Mouse (Mus musculus) embryonic facial prominence, embryonic 12.5 days (tissue): ENCODE results near the gene Gadd45b. TPM values are rescaled to one million over a fixed set of nuclear protein-coding genes. Genes with fewer than 3 reads are reported as not detected.

Experiments used
- ATAC-seq: fragments of 200-750 bp; cut with Nextera tagmentation; 2 replicates; pipeline ENCODE4 v1.8.0; 2017; ENCODE audit not compliant: insufficient number of reproducible peaks, insufficient read depth, low FRiP score, low TSS enrichment
- H3K27ac ChIP-seq: fragments of 300-500 bp; sonication (generic); 2 replicates; pipeline ENCODE4 v1.5.1; 2016; ENCODE audit warnings: mild to moderate bottlenecking
- H3K27me3 ChIP-seq: fragments of 300-500 bp; sonication (generic); 2 replicates; pipeline ENCODE4 v1.6.1; 2016; ENCODE audit warnings: mild to moderate bottlenecking, moderate library complexity
- H3K36me3 ChIP-seq: fragments of 300-500 bp; sonication (generic); 2 replicates; pipeline ENCODE4 v1.6.1; 2016; ENCODE audit warnings: mild to moderate bottlenecking
- H3K4me1 ChIP-seq: fragments of 300-500 bp; sonication (generic); 2 replicates; pipeline ENCODE4 v1.6.1; 2016
- H3K4me2 ChIP-seq: fragments of 300-500 bp; sonication (generic); replicated peaks from 2 replicates; pipeline ENCODE4 v1.6.1; 2016; ENCODE audit warnings: mild to moderate bottlenecking, moderate library complexity
- H3K4me3 ChIP-seq: fragments of 300-500 bp; sonication (generic); 2 replicates; pipeline ENCODE4 v1.5.1; 2016; ENCODE audit warnings: mild to moderate bottlenecking
- H3K9ac ChIP-seq: fragments of 300-500 bp; sonication (generic); 2 replicates; pipeline ENCODE4 v1.6.1; 2016; ENCODE audit warnings: mild to moderate bottlenecking, moderate library complexity
- H3K9me3 ChIP-seq: fragments of 300-500 bp; sonication (generic); 2 replicates; pipeline ENCODE4 v1.6.1; 2016; ENCODE audit warnings: mild to moderate bottlenecking, moderate library complexity
- WGBS: fragments of 180-500 bp; shearing (Covaris S2); methylation state at CpG from one replicate; pipeline ENCODE4 v1.1.7; 2016; 5-methylcytosine and 5-hydroxymethylcytosine counted together
- polyA plus RNA-seq: library from polyadenylated mRNA; unstranded; fragments of >200 nt; fragmentation: Nextera tagmentation; extraction: Ambion mirVana; gene quantifications from 2 replicates; pipeline ENCODE4 v1.2.1, GENCODE M21; 2016

Gadd45b gene
- polyA plus RNA-seq, 1 experiment from 2014 or later: 15.9 TPM

DNA sequence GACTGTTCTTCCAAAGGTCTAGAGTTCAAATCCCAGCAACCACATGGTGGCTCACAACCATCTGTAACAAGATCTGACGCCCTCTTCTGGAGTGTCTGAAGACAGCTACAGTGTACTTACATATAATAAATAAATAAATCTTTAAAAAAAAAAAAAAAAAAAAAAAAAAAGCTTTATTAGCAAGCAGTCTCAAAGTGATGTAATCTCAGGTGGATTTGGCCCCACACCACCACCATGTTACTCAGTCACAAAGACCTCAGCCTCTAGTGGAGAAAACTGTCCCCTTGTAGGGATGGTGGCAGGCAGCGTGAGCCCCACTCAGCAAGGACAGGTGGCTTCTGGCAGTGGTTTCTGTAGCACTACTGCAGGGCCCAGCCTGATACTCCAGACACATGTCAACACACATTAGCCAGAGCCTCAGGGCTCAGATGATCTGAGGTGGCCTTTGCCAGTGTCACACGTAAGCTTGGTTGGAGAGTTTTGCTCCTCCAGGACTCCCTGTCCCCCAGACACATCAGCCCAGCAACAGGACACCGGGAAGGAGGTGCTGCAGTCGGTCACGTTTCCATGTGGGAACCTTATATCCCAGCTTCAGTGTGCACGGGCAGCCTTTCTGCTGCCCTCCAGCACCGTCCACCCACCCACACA lies 16.4 kb upstream of the Gadd45b start:
- Histone ChIP-seq H3K4me3 (no peak overlapping the region), H3K9ac (no peak overlapping the region), H3K9me3 (no peaks in the 10 kb centered on the region), H3K27me3 (no peaks in the 10 kb centered on the region), H3K36me3 (peaks cover 65% of the 10 kb centered on the region), H3K4me2 (no peak overlapping the region), H3K27ac (no peak overlapping the region), H3K4me1 (peaks cover 19% of the 10 kb centered on the region)
- no peak for ATAC-seq
- WGBS: 86% methylated on average over 7 of the region's 8 CpGs

GRCm38 (mm10) chr10:80914253-80914656 lies 15.6 kb upstream of the Gadd45b start:
- no peaks in the 10 kb centered on the region for H3K9me3 ChIP-seq
- ATAC-seq: no peak
- H3K4me1 ChIP-seq: peaks cover 22% of the 10 kb centered on the region
- 83% methylated on average over 5 of the region's 5 CpGs for WGBS
- no peaks in the 10 kb centered on the region for H3K27me3 ChIP-seq
- H3K4me2 ChIP-seq: no peak overlapping the region
- H3K9ac ChIP-seq: no peak overlapping the region; the same call in 1 of the 2 replicates
- no peak overlapping the region for H3K27ac ChIP-seq
- no peak overlapping the region for H3K4me3 ChIP-seq
- peaks cover 57% of the 10 kb centered on the region for H3K36me3 ChIP-seq

- H3K27ac ChIP-seq: no peak overlapping the region
- peaks cover 22% of the 10 kb centered on the region for H3K4me1 ChIP-seq
- no peak overlapping the region for H3K4me3 ChIP-seq
- ATAC-seq: no peak
- 83% methylated on average over 2 of the region's 2 CpGs for WGBS
- peaks cover 47% of the 10 kb centered on the region for H3K36me3 ChIP-seq
- no peak overlapping the region for H3K4me2 ChIP-seq
- H3K9ac ChIP-seq: no peak overlapping the region
- no peaks in the 10 kb centered on the region for H3K9me3 ChIP-seq
- no peaks in the 10 kb centered on the region for H3K27me3 ChIP-seq
Measured at GRCm38 (mm10) chr10:80915260-80915659, 14.6 kb upstream of the Gadd45b start.

- Histone ChIP-seq H3K9ac (no peak overlapping the region), H3K27me3 (no peaks in the 10 kb centered on the region), H3K9me3 (no peaks in the 10 kb centered on the region), H3K27ac (no peak overlapping the region), H3K4me2 (no peak overlapping the region), H3K36me3 (peaks cover 42% of the 10 kb centered on the region), H3K4me1 (peaks cover 22% of the 10 kb centered on the region), H3K4me3 (no peak overlapping the region)
- 85% methylated on average over 4 of the region's 4 CpGs for WGBS
- no peak for ATAC-seq
Measured at GRCm38 (mm10) chr10:80915736-80916135, 14.1 kb upstream of the Gadd45b start.

DNA sequence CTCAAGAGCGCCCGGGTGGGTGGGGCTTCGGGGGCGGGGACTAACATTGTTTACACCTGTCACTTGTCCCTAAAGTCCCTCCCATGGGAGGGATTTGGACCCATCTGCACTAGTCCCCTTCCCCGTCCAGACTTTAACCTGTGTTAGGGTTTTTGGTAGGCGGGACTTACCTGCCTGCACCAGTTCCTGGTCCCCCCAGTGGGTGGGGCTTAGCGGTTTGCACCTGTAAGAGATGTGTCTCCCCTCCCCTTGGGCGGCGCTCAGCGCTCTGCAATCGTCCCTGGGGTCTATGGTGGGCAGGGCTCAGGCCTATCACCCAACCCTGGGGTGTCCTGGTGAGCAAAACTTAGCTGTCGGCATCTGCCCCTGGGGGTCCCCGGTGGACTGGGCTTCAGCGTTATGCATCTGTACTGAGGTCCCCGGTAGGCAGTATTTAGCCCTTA lies 12.5 kb upstream of the Gadd45b start:
- no peaks in the 10 kb centered on the region for H3K27me3 ChIP-seq
- H3K4me2 ChIP-seq: peak overlapping the region; percentile 95
- H3K4me1 ChIP-seq: peaks cover 28% of the 10 kb centered on the region
- peak overlapping the region; percentile 88 for H3K9ac ChIP-seq
- no peaks in the 10 kb centered on the region for H3K9me3 ChIP-seq
- H3K4me3 ChIP-seq: peak overlapping the region; percentile 94
- peak; percentile 18; the same call in 1 of the 2 replicates for ATAC-seq
- H3K36me3 ChIP-seq: peaks cover 28% of the 10 kb centered on the region
- peak overlapping the region; percentile 74; the same call in 1 of the 2 replicates for H3K27ac ChIP-seq
- 3% methylated on average over 15 of the region's 15 CpGs for WGBS

- WGBS: under 1% methylated on average over 61 of the region's 61 CpGs
- H3K4me3 ChIP-seq: peak within 1 kb of the TSS; percentile 94
- H3K4me1 ChIP-seq: peaks cover 28% of the 10 kb centered on the region
Measured at GRCm38 (mm10) chr10:80917779-80918434, 12.0 kb upstream of the Gadd45b start, which contains the start of gene Lmnb2. Gene Lmnb2, minus strand, starts transcription at chr10:80918245.

GRCm38 (mm10) chr10:80921923-80922322 lies 8.0 kb upstream of the Gadd45b start:
- Histone ChIP-seq H3K9me3 (no peaks in the 10 kb centered on the region), H3K27me3 (no peaks in the 10 kb centered on the region), H3K36me3 (no peaks in the 10 kb centered on the region), H3K4me1 (peaks cover 20% of the 10 kb centered on the region), H3K27ac (no peak overlapping the region), H3K9ac (peak overlapping the region; percentile 45; the same call in 1 of the 2 replicates), H3K4me3 (peak overlapping the region; percentile 30), H3K4me2 (peak overlapping the region; percentile 55)
- ATAC-seq: no peak
- 4% methylated on average over 16 of the region's 16 CpGs for WGBS

More at GRCm38 (mm10) chr10:80917779-80918434, 12.0 kb upstream of the Gadd45b start, which contains the start of gene Lmnb2:
- Histone ChIP-seq H3K27me3 (no peaks in the 10 kb centered on the region), H3K4me2 (peak within 1 kb of the TSS; percentile 95), H3K27ac (peak within 1 kb of the TSS; percentile 74), H3K36me3 (peaks cover 22% of the 10 kb centered on the region), H3K9me3 (no peaks in the 10 kb centered on the region), H3K9ac (peak within 1 kb of the TSS; percentile 88)
- peak; percentile 17 for ATAC-seq

DNA sequence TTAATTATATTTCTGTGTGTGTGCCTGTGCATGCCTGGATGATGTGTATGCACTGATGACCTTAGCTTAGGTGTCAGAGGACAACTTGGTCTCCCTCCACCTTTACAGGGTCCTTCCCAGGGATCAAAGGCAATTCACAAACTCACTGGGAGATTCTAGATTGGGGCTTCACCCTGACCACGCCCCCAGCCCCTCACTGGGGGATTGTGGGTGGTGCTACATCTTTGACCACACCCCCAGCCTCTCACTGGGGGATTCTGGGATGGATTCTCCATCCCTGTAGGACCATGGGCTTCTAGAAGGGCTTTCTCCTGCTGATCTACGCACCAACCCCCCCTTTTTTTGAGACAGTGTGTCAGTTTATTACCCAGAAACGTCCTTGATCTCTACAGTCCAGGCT lies 4.4 kb upstream of the Gadd45b start:
- Histone ChIP-seq H3K4me1 (peaks cover 16% of the 10 kb centered on the region; the same call in 1 of the 2 replicates), H3K27me3 (no peaks in the 10 kb centered on the region), H3K4me3 (no peak overlapping the region), H3K9me3 (no peaks in the 10 kb centered on the region), H3K9ac (no peak overlapping the region), H3K4me2 (no peak overlapping the region), H3K36me3 (no peaks in the 10 kb centered on the region), H3K27ac (no peak overlapping the region)
- 48% methylated on average over 3 of the region's 3 CpGs for WGBS
- ATAC-seq: no peak

DNA sequence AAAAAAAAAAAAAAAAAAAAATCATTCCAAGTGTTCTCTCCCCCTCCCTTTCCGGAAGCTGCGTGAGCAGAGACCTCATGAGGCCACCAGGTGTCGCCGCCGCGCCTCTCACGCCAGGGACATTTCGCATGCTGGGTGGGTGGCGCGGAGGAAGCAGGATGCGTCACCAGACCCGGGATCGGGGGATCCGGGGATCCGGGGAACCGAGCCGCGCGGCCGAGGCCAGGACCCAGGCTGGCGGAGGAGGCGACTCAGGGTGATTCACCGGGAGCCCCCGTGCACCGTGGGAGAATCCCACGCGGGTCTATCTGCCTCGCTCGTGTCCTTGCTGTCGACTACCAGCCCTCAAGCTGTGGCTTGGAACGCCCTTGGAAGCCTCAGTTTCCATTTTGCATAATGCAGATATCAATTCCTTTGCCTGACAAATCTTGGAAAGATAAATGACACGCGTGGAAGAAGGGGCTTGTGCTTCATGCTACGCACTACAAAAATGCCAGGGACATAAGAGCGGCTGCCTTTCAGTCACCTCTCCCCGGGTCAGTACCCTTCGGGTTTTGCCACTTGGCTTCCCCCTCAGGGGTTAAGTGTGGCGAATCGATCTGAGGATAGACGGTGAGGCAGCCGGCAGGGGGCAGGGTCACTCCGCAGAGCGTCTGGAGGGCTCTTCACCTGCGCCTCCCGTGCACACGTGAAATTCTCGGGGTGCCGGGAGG lies 1.1 kb upstream of the Gadd45b start:
- whole genome bisulfite sequencing: under 1% methylated on average over 48 of the region's 48 CpGs
- H3K27ac ChIP-seq: peak overlapping the region; percentile 84
- peaks cover 42% of the 10 kb centered on the region for H3K4me1 ChIP-seq
- peaks cover 31% of the 10 kb centered on the region for H3K27me3 ChIP-seq
- H3K4me2 ChIP-seq: peak overlapping the region; percentile 82
- ATAC-seq: 0 out of 2 replicates have a peak, but pooled peaks have one; percentile 31
- peak overlapping the region; percentile 69 for H3K9ac ChIP-seq
- no peaks in the 10 kb centered on the region for H3K36me3 ChIP-seq
- H3K9me3 ChIP-seq: no peaks in the 10 kb centered on the region
- peak overlapping the region; percentile 59 for H3K4me3 ChIP-seq

- peaks cover 55% of the 10 kb centered on the region for H3K4me1 ChIP-seq
- no peak for ATAC-seq
Measured at GRCm38 (mm10) chr10:80930361-80931152, 684 bp downstream of the Gadd45b start.

DNA sequence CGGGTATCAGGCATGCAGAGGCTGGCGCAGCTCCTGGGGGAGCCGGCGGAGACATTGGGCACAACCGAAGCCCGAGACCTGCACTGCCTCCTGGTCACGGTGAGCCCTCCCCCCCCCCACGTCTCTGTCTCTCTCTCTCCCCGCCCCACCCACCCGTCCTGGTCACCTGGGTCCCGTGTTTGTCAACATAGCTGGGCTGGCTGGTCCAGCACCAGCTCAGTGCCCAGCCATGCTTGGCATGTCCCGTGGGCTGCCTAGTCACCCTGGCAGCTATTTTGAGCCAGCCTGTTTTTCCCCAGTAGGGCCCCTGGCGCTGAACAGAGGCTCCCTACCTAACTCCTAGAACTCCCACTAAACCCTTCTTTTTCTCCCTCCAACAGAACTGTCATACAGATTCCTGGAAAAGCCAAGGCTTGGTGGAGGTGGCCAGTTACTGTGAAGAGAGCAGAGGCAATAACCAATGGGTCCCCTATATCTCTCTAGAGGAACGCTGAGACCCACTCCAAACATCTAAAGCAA lies 1.3 kb downstream of the Gadd45b start:
- ATAC-seq: no peak
- peak overlapping the region; percentile 59 for H3K4me3 ChIP-seq
- H3K36me3 ChIP-seq: no peaks in the 10 kb centered on the region
- 3% methylated on average over 14 of the region's 14 CpGs for WGBS
- H3K4me1 ChIP-seq: peaks cover 62% of the 10 kb centered on the region
- H3K9ac ChIP-seq: peak overlapping the region; percentile 63
- H3K9me3 ChIP-seq: no peaks in the 10 kb centered on the region
- peak overlapping the region; percentile 84 for H3K4me2 ChIP-seq
- peaks cover 48% of the 10 kb centered on the region for H3K27me3 ChIP-seq
- no peak overlapping the region for H3K27ac ChIP-seq

More at GRCm38 (mm10) chr10:80930361-80931152, 684 bp downstream of the Gadd45b start:
- H3K36me3 ChIP-seq: no peaks in the 10 kb centered on the region
- H3K4me2 ChIP-seq: peak overlapping the region; percentile 84
- peak overlapping the region; percentile 63 for H3K9ac ChIP-seq
- 0 out of 2 replicates have a peak overlapping the region, but pooled peaks have one; percentile 23 for H3K27ac ChIP-seq
- peaks cover 42% of the 10 kb centered on the region for H3K27me3 ChIP-seq
- H3K9me3 ChIP-seq: no peaks in the 10 kb centered on the region
- peak overlapping the region; percentile 59 for H3K4me3 ChIP-seq
- 2% methylated on average over 45 of the region's 45 CpGs for WGBS
